Mouse (Mus musculus) c-Kit-positive CD71-negative TER-119-negative erythroid progenitor cells, embryonic 14.5 days (primary cell): Measurements from ENCODE around the gene Olfr1163.
"Not testable (repeated sequence)": the region's sequence is repeated elsewhere in the genome, so short reads cannot be mapped to it uniquely, and the experiment has no call there.

Experiments
- DNase-seq: peaks from one replicate; pipeline ENCODE4 v3.0.0-alpha.2; 2013; ENCODE audit warnings: low read depth

The Olfr1163 gene

GRCm38 (mm10) chr2:88071730-88072129, at the start of gene Olfr1163:
TSS of gene Olfr1163 (minus strand) at chr2:88071830.
- DNase-seq: no peak

- no peak for DNase-seq
Observed at GRCm38 (mm10) chr2:88093866-88094265, 22.2 kb upstream of the Olfr1163 start, which contains the start of gene Olfr1164. TSS of gene Olfr1164 (minus strand) at chr2:88093966.

- DNase-seq: no peak
Observed at GRCm38 (mm10) chr2:88063587-88063986, 8.0 kb downstream of the Olfr1163 start.

GRCm38 (mm10) chr2:88051029-88051428, 20.6 kb downstream of the Olfr1163 start, which contains the start of gene Olfr1162:
TSS of gene Olfr1162 (minus strand) at chr2:88051129.
- no peak for DNase-seq

GRCm38 (mm10) chr2:88037599-88037998, 34.0 kb downstream of the Olfr1163 start, which contains the start of gene Olfr73:
TSS of gene Olfr73 (minus strand) at chr2:88037699.
- no peak for DNase-seq

GRCm38 (mm10) chr2:88022474-88022873, 49.2 kb downstream of the Olfr1163 start, which contains the start of gene Olfr1161:
TSS of gene Olfr1161 (plus strand) at chr2:88022774.
- not testable (repeated sequence) for DNase-seq
